Mouse (Mus musculus) NIH3T3 (cell line): ENCODE measurements around the gene Ccdc173.
"Not testable (repeated sequence)": the region's sequence is repeated elsewhere in the genome, so short reads cannot be mapped to it uniquely, and the experiment has no call there.

ENCODE experiments used
- DNase-seq: peaks from one replicate; pipeline ENCODE4 v3.0.0-alpha.2; 2012; ENCODE audit warnings: low read depth

Gene Ccdc173

GRCm38 (mm10) chr2:69789429-69790069, at the start of gene Ccdc173, which contains the start of gene Phospho2:
Gene Ccdc173 (minus strand): TSS chr2:69789575.
Gene Phospho2 (plus strand): TSS chr2:69789623.
- DNase-seq, result peak; percentile 99

GRCm38 (mm10) chr2:69838707-69839106, 49.3 kb upstream of the Ccdc173 start:
- DNase-seq, result no peak

DNA sequence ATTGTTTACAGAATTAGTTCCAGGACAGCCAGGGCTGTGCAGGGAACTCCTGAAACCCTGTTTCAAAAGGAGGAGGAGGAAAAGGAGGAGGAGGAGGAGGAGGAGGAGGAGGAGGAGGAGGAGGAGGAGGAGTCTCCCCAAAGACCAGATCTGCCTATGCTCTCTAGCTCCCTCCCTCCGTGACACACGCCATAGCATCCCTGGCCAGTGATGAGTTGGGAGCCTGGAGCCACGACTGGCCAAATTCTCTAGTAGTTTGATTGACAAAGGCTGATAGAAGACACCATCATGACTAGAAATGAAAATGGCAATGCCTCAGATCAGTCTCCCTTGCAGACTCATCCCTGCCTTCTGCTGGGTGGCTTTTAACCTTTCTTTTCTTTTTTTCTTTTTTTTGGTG, 48.6 kb upstream of the Ccdc173 start:
- no peak for DNase-seq

DNA sequence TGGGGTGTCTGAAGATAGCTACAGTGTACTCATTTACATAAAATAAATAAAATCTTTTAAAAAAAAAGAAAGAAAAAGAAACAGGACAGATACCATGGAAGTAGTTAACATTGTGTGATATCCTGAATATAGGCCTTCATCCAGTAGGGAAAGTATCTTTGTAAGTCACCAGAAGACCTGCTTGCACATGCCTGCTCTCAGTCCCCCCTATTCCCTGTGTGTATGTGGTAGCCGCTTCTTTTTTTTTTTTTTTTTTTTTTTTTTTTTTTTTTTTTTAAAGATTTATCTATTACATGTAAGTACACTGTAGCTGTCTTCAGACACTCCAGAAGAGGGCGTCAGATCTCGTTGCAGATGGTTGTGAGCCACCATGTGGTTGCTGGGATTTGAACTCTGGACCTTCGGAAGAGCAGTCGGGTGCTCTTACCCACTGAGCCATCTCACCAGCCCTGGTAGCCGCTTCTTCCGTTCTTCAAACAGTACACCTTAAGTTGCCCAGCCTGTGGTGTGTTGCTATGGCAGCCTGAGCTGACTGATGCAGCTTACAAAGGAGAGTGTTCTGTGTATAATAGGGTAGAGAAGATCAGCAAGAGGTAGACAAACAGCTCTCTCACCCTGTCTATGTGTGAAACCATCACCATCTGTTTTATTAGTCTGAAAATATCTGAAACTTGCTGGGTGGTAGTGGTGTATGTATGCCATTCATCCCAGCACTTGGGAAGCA, 48.0 kb upstream of the Ccdc173 start:
- no peak for DNase-seq

- no peak for DNase-seq
These were observed 40.7 kb upstream of the Ccdc173 start for GRCm38 (mm10) chr2:69830116-69830515.

GRCm38 (mm10) chr2:69829680-69830079, 40.3 kb upstream of the Ccdc173 start:
- no peak for DNase-seq

DNA sequence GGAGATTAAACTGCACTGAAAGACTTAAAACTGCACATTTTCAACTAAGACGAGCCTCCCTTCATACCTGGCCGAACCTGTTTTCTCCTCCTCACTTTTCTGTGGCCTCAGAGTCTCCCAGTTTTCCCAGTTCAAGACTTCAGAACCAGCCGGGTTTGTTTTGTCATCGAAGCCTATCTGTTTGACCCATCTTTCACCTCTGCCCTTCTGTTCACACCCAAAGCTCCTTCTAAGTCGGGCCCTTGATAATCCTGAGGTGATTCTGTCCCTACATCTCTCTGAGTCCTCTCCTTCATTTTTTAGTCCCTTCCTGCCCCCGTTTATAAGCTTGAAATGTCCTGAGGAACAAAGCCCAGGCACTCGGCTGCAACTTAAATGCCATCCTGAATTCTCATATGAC, 38.7 kb upstream of the Ccdc173 start:
- no peak for DNase-seq

DNA sequence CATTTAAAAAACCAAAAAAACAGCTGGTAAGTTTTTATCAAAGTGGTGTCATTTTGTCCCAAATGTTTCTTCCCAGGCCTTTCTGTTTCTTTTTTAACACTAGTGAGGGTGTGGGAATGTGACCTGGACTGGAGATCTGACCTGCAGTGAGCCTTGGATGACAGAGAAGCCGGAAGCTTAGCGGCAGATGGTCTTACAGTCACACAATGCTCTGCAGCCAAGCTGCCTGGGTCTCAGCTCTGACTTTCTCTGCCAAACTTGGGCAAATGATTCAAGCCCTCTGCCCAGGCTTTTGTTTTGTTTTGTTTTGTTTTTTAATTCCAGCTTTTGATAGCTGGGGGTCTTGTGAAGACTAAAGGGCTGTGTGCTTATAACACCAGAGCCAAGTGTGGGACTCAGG, 37.0 kb upstream of the Ccdc173 start:
- no peak for DNase-seq

DNA sequence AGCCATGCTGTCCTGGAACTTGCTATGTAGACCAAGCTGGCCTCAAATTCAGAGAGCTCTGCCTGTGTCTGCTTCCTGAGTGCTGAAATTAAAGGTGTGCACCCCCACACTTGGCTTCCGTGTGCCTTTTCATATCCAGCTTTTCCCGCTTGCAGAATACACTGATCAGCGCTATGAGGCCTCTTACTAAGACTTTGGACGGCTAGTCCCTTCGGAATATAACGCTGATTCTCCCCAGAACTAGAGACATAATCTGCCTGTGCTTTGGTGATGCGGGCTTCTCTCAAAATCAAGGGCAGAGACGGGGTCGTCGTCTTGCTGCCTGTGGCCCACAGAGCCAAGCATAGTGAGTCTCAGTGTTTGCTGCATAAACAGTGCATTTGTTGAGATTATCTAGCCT, 36.5 kb upstream of the Ccdc173 start:
- DNase-seq, result no peak

GRCm38 (mm10) chr2:69823129-69823677, 33.8 kb upstream of the Ccdc173 start:
- peak; percentile 77 for DNase-seq

DNA sequence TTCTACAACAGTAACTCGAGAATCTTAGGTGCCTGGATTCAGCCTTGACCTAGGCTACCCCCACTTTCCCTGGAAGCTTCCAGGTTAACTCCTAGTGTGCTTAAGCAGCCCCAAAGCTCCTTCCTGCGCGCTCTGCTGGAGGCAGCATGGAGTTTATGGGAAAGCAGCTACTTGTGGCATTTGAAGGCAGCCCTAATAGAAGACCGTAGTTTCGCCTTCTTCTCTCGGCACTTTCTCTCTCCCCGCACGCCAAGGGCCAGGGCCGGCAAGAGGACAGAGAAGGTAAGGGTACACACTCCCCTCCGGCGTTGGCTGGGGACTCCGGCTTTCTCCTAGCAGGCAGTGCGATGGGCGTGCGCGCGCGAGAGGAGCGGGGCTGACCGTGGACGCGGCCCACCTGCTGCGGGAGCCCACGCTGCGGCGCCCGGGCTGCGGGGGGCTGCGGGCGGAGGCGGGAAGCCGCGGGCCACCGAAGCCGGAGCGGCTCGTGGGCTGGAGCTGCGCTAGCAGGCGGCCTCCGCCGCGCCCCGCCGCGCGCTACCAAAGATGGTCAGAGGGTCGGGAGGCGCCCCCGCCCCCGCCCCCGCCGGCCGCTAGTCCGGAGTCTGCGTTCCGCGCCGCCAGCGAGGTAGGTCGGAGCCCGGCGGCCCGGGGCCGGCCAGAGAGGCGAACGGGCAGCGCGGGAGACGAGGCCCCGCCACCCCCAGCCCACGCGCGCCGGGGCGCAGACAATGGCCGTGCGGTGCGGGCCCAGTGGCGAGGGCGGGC, 33.2 kb upstream of the Ccdc173 start:
- DNase-seq, result peak; percentile 71

- no peak for DNase-seq
These were observed 32.3 kb upstream of the Ccdc173 start, which contains the start of gene Klhl23 for GRCm38 (mm10) chr2:69821711-69822110. Gene Klhl23 (plus strand): TSS chr2:69821944.

DNA sequence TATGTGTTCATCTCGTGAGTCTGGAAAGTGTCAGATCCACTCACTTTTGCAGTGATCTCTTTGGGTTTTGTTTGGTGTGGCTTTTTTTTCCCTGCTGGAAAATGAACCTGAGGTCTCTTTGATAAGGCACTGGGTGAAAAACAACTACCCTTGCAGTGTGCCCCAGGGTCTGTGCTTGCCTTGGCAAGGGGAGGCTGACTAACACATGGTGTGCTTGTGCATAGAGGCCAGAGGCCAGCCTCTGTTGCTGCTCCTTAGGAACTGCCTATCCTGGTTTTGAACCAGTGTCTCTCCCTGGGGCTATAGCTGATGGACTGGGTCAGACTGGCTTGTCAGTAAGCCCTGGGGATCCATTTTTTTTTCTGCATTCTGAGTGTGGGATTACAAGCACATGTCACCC, 30.8 kb upstream of the Ccdc173 start:
- no peak for DNase-seq

GRCm38 (mm10) chr2:69818350-69819085, 29.1 kb upstream of the Ccdc173 start:
- no peak for DNase-seq

DNA sequence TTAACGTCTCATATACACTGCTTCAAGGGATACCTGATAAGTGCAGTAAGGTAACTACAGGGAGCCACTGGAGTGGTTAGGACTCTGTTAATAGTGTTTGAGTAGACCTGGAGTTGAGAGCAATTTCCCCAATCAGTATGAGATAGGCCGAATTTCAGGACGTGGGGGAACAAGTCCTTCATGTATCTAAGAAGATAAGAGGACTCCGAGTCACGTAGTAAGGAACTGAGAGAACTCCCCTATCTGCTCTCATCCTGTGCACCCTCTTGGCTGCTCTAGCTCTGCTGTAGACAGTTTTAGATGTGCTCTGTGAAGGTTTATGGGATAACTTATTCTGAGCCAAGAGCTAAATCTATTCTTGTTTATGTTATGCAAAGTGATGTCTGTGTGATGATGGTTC, 27.2 kb upstream of the Ccdc173 start:
- no peak for DNase-seq

- not testable (repeated sequence) for DNase-seq
These were observed 22.0 kb upstream of the Ccdc173 start for GRCm38 (mm10) chr2:69811349-69811748.

DNA sequence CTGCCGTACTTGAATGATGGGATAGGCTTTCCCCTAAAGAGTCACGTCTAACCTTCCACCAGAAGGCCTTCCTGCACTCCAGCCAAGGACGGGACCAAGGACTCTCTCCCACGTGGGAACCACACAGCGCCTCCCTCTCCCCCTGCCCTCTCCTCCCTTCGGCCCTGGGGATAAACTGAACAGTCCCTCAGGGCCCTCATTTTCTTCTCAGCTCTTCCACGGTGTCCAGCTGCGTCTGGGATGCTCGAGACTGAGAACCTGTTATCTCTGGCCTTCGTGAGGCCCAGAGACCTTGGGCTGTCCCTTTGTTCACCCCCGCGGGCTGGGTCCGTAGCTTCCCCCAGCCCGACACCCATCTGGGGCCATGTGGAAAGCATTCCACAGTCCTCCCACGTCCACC, 20.8 kb upstream of the Ccdc173 start:
- no peak for DNase-seq

DNA sequence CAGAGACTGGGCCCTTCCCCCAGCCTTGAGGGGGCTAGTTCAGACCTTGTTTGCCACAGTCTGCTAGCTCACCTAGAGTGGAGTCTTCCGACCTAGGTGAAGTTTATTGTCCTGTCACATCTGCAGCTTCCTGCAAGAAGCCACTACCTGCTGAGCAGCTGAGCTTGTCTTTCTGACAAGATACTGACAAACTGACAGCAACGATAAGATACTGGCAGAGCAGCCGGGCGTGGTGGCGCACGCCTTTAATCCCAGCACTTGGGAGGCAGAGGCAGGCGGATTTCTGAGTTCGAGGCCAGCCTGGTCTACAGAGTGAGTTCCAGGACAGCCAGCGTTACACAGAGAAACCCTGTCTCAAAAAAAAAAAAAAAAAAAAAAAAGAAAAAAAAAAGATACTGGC, 15.3 kb upstream of the Ccdc173 start:
- DNase-seq, result not testable (repeated sequence)

- no peak for DNase-seq
These were observed 14.4 kb upstream of the Ccdc173 start for GRCm38 (mm10) chr2:69803756-69804155.

GRCm38 (mm10) chr2:69802911-69803312, 13.5 kb upstream of the Ccdc173 start:
- DNase-seq, result peak; percentile 72

DNA sequence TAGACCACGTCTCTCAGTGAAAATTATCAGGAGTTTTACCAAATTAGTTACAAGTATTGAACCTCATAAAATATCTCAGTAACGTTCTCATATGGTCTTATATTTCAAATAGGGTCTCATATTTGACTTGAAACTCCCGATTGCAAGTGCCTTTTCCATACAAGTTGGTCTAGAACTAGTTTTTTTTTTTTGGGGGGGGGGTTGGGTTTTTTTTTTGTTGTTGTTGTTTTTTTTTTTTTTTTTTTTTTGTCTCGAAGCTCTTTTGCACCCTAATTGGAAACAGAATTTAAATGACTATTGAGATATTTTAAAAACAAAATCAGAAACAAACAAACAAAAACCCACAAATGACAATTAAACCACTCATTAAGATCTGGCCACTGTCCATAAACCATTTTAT, 1.3 kb upstream of the Ccdc173 start:
- no peak for DNase-seq

DNA sequence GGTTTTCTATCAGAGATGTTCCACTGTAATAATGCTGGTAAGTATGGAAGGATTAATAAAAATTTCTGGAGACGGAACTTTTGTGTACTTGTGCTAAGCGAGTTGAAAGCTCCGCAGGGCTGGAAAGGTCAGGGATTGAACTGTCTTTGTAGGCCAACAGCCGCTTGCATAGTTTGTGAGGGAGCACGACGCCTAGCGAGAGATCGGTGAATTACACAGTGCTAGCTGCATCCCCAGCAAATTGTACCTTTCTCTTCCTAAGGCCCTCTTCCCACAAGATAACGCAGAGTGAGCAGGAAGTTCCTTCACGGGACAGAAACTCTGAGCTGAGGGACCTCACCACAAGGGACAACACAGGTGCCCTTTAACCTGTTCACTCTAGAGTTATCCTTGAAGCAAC, 910 bp upstream of the Ccdc173 start:
- peak; percentile 93 for DNase-seq
